Mouse (Mus musculus) erythroblast, embryonic 14.5 days (primary cell): ENCODE results near the gene Tmem60.

Experiments
- GATA1 ChIP-seq: IDR thresholded peaks from 2 replicates; pipeline ENCODE4 v1.6.1; 2012; ENCODE audit warnings: low read length, inconsistent platforms, mixed read lengths
- TAL1 ChIP-seq: IDR thresholded peaks from 3 replicates; pipeline ENCODE4 v1.6.1; 2012; ENCODE audit warnings: low read length, inconsistent platforms, mixed read lengths

DNA sequence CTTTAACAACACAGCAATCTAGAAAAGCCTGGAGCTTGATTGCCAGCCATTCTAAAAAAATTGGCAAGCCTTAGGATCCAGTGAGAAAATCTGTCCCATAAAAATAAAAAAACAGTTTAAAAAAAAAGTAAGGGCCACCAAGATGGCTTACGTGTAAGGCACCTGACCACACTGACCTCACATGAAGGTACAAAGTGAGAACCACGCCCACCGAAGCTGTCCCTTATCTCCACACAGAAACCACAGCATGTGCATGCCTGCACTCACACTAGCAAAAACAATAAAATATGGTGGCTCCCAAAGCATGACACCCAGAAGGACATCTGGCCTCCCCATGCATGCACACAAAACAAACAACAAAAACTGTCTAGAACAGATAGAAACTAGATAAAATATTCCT, 49.3 kb downstream of the Tmem60 start:
- peak; percentile 50 for TF ChIP-seq GATA1
- TF ChIP-seq TAL1: 0 out of 3 replicates have a peak, but pooled peaks have one; percentile 19
